In the genomic region with DNA sequence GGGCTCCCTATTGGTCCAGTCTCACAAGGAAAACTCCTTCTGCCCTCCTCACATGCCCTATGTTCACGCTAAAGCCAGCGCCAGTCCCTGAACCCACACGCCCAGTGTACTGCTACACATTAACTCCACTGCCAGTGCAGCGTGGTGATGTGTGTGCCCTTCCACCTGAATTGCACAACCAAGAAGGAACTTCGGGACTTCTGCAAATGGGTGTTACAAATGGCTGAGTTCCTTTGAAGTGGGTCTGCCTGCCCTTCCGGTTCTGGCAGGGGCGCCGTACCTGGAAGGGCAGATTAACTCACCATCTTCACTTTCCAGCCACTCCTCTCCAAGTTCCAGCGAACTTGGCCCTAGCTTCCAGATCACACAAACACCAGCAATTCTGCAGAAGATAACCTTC, we compare ENCODE assay signal across 8 mouse cellular contexts. TPM values are rescaled to one million over a fixed set of nuclear protein-coding genes. Genes with fewer than 3 reads are reported as not detected.
DNase-seq lines count a peak whose midpoint lies in the region; ATAC-seq and TF ChIP-seq lines count a peak whose summit lies in the region.

No protein-coding gene starts in this region.

- H3K4me3 ChIP-seq in MEL (ENCODE audit: control insufficient read depth in 1 of 2, insufficient read depth in 1 of 2, low read depth in 2 of 2, low read length in 2 of 2), result peak overlapping the region; percentile 14 to 62
- peak overlapping the region; percentile 30 for H3K4me3 ChIP-seq in embryonic facial prominence, embryonic 13.5 days
- H3K4me3 ChIP-seq in intestine, embryonic 14.5 days (ENCODE audit: low read depth, low read length), result 0 out of 2 replicates have a peak overlapping the region, but pooled peaks have one; percentile 20
- H3K4me3 ChIP-seq in liver, postnatal 0 days (ENCODE audit: low read depth, low read length), result peak overlapping the region; percentile 39
- H3K4me3 ChIP-seq in stomach, embryonic 14.5 days (ENCODE audit: low read depth, low read length), result no peak overlapping the region
- H3K4me3 ChIP-seq in layer of hippocampus, adult 2 months, result no peak overlapping the region

- peaks cover 24 to 28% of the 10 kb centered on the region in 2 experiments for H3K4me1 ChIP-seq in MEL (ENCODE audit: control insufficient read depth in 1 of 2, insufficient read depth in 2 of 2, low read length in 2 of 2)
- H3K4me1 ChIP-seq in embryonic facial prominence, embryonic 13.5 days, result peaks cover 63% of the 10 kb centered on the region
- peaks cover 44% of the 10 kb centered on the region for H3K4me1 ChIP-seq in intestine, embryonic 14.5 days (replicated peaks; ENCODE audit: control insufficient read depth, insufficient read depth, low read length)
- H3K4me1 ChIP-seq in liver, postnatal 0 days (ENCODE audit: insufficient read depth), result peaks cover 82% of the 10 kb centered on the region
- H3K4me1 ChIP-seq in stomach, embryonic 14.5 days (ENCODE audit: control insufficient read depth, insufficient read depth, low read length), result peaks cover 22% of the 10 kb centered on the region

- peak overlapping the region; percentile 12; the same call in 1 of the 2 replicates for H3K9ac ChIP-seq in MEL (ENCODE audit: control insufficient read depth, low read depth, low read length, poor library complexity, severe bottlenecking)
- no peak overlapping the region for H3K9ac ChIP-seq in embryonic facial prominence, embryonic 13.5 days
- no peak overlapping the region for H3K9ac ChIP-seq in intestine, embryonic 14.5 days (ENCODE audit: low read length)
- H3K9ac ChIP-seq in liver, postnatal 0 days (replicated peaks), result peak overlapping the region; percentile 73
- H3K9ac ChIP-seq in stomach, embryonic 14.5 days (replicated peaks; ENCODE audit: low read depth, low read length), result no peak overlapping the region

- no peak; a peak in 1 of 4 replicates for TF ChIP-seq EP300 in MEL (IDR thresholded peaks at IDR 0.05; ENCODE audit: low read depth in 1 of 2, low read length in 2 of 2)
- TF ChIP-seq EP300 in liver, postnatal 0 days (IDR thresholded peaks at IDR 0.05; ENCODE audit: low read depth), result peak; percentile 31; the same call in 1 of the 2 replicates

- peaks cover 0 to 15% of the 10 kb centered on the region in 2 experiments; a peak in 3 of 4 replicates for H3K36me3 ChIP-seq in MEL (ENCODE audit: control insufficient read depth in 1 of 2, insufficient read depth in 2 of 2, low read length in 2 of 2)
- H3K36me3 ChIP-seq in embryonic facial prominence, embryonic 13.5 days, result no peaks in the 10 kb centered on the region
- H3K36me3 ChIP-seq in intestine, embryonic 14.5 days (ENCODE audit: control insufficient read depth, insufficient read depth, low read length), result no peaks in the 10 kb centered on the region
- no peaks in the 10 kb centered on the region for H3K36me3 ChIP-seq in liver, postnatal 0 days (replicated peaks; ENCODE audit: insufficient read depth, low read length)
- H3K36me3 ChIP-seq in stomach, embryonic 14.5 days (ENCODE audit: control insufficient read depth, insufficient read depth, low read length), result no peaks in the 10 kb centered on the region

- H3K27me3 ChIP-seq in MEL (ENCODE audit: control insufficient read depth in 1 of 2, insufficient read depth in 2 of 2, low read length in 2 of 2), result no peaks in the 10 kb centered on the region
- 0 out of 2 replicates have a peak, but pooled peaks cover 3% of the 10 kb centered on the region for H3K27me3 ChIP-seq in embryonic facial prominence, embryonic 13.5 days
- no peaks in the 10 kb centered on the region for H3K27me3 ChIP-seq in intestine, embryonic 14.5 days (replicated peaks; ENCODE audit: control insufficient read depth, insufficient read depth, low read length)
- H3K27me3 ChIP-seq in liver, postnatal 0 days (ENCODE audit: insufficient read depth, low read length), result no peaks in the 10 kb centered on the region
- no peaks in the 10 kb centered on the region for H3K27me3 ChIP-seq in stomach, embryonic 14.5 days (ENCODE audit: control insufficient read depth, insufficient read depth, low read length)

- no peaks in the 10 kb centered on the region for H3K79me2 ChIP-seq in MEL (ENCODE audit: control insufficient read depth, insufficient read depth, low read length, poor library complexity)

- no peak for TF ChIP-seq CTCF in MEL (IDR thresholded peaks at IDR 0.05 in 2 of 3, conservative IDR thresholded peaks at IDR 0.05 in 1 of 3; ENCODE audit: control insufficient read depth in 1 of 3, insufficient read depth in 1 of 3, low read depth in 2 of 3, low read length in 3 of 3, poor library complexity in 1 of 3, severe bottlenecking in 1 of 3)
- TF ChIP-seq CTCF in liver, postnatal 0 days (IDR thresholded peaks at IDR 0.05; ENCODE audit: low read depth), result no peak
- TF ChIP-seq CTCF in layer of hippocampus, adult 2 months (conservative IDR thresholded peaks at IDR 0.05), result no peak

- TF ChIP-seq POLR2A in MEL (IDR thresholded peaks at IDR 0.05; ENCODE audit: control insufficient read depth in 1 of 2, insufficient read depth in 1 of 2, low read depth in 1 of 2, low read length in 2 of 2, poor library complexity in 1 of 2), result no peak

- H3K4me2 ChIP-seq in embryonic facial prominence, embryonic 13.5 days, result peak overlapping the region; percentile 59
- peak overlapping the region; percentile 45 for H3K4me2 ChIP-seq in intestine, embryonic 14.5 days (ENCODE audit: low read length)
- peak overlapping the region; percentile 81 for H3K4me2 ChIP-seq in liver, postnatal 0 days (ENCODE audit: low read depth, low read length)
- H3K4me2 ChIP-seq in stomach, embryonic 14.5 days (replicated peaks; ENCODE audit: low read depth, low read length), result peak overlapping the region; percentile 41

- WGBS in embryonic facial prominence, embryonic 13.5 days, result 29% methylated on average over 9 of the region's 9 CpGs
- WGBS in intestine, embryonic 14.5 days, result 44% methylated on average over 9 of the region's 9 CpGs
- 6% methylated on average over 9 of the region's 9 CpGs for WGBS in liver, postnatal 0 days (ENCODE audit: insufficient replicate concordance)
- WGBS in stomach, embryonic 14.5 days, result 46% methylated on average over 9 of the region's 9 CpGs

- H3K27ac ChIP-seq in MEL (ENCODE audit: control insufficient read depth, low read depth, low read length), result peak overlapping the region; percentile 8; the same call in 1 of the 2 replicates
- peak overlapping the region; percentile 90 for H3K27ac ChIP-seq in embryonic facial prominence, embryonic 13.5 days
- peak overlapping the region; percentile 81 for H3K27ac ChIP-seq in intestine, embryonic 14.5 days (ENCODE audit: low read depth)
- H3K27ac ChIP-seq in liver, postnatal 0 days (ENCODE audit: low read depth), result peak overlapping the region; percentile 96
- peak overlapping the region; percentile 87 for H3K27ac ChIP-seq in stomach, embryonic 14.5 days (ENCODE audit: low read length)
- no peak overlapping the region for H3K27ac ChIP-seq in layer of hippocampus, adult 2 months

- peak; percentile 66 for DNase-seq in MEL (ENCODE audit: low read depth, low spot score)
- no peak for DNase-seq in intestine, embryonic 14.5 days (ENCODE audit: low spot score)
- DNase-seq in liver, postnatal 0 days, result peak; percentile 70
- no peak for DNase-seq in T-cell, adult 2 months (ENCODE audit: low spot score)
- DNase-seq in layer of hippocampus, adult 2 months (ENCODE audit: low spot score in 2 of 2), result no peak
- DNase-seq in spleen, postnatal 14 days (ENCODE audit: low spot score in 2 of 2), result no peak

- no peaks in the 10 kb centered on the region for H3K9me3 ChIP-seq in MEL (replicated peaks; ENCODE audit: insufficient read depth, low read length)
- H3K9me3 ChIP-seq in embryonic facial prominence, embryonic 13.5 days, result 0 out of 2 replicates have a peak, but pooled peaks cover 4% of the 10 kb centered on the region
- H3K9me3 ChIP-seq in intestine, embryonic 14.5 days (ENCODE audit: control insufficient read depth, low read length), result no peaks in the 10 kb centered on the region
- no peaks in the 10 kb centered on the region for H3K9me3 ChIP-seq in liver, postnatal 0 days (ENCODE audit: low read length)
- H3K9me3 ChIP-seq in stomach, embryonic 14.5 days (ENCODE audit: control insufficient read depth, low read depth, low read length), result 0 out of 2 replicates have a peak, but pooled peaks cover 2% of the 10 kb centered on the region

- no peak for ATAC-seq in embryonic facial prominence, embryonic 13.5 days (ENCODE audit: insufficient number of reproducible peaks, insufficient read depth, low FRiP score, low TSS enrichment, low read depth)
- ATAC-seq in intestine, embryonic 14.5 days (replicated peaks; ENCODE audit: low FRiP score, low TSS enrichment, low read depth), result peak; percentile 30; the same call in 1 of the 2 replicates
- ATAC-seq in liver, postnatal 0 days, result peak; percentile 68
- peak; percentile 20; the same call in 1 of the 2 replicates for ATAC-seq in stomach, embryonic 14.5 days (ENCODE audit: insufficient number of reproducible peaks, insufficient read depth, low FRiP score, low read depth)

- TF ChIP-seq RAD21 in MEL (IDR thresholded peaks at IDR 0.05; ENCODE audit: low read depth, low read length), result no peak

TF ChIP-seq in MEL, 35 proteins besides CTCF, POLR2A, EP300 and RAD21:
- TF ChIP-seq GATA1 (IDR thresholded peaks at IDR 0.05; ENCODE audit: low read depth, low read length), result 0 out of 2 replicates have a peak, but pooled peaks have one; percentile 6
- TF ChIP-seq TAL1 (IDR thresholded peaks at IDR 0.05; ENCODE audit: low read length), result peak; percentile 42
- TF ChIP-seq GABPA (IDR thresholded peaks at IDR 0.05; ENCODE audit: low read depth, low read length), result no peak

RNA-seq across cellular contexts. Expression of a gene that starts 12.5 kb away (rescaled TPM):
- total RNA-seq in MEL (2012; rRNA removed), result 3.2 and 13.9 TPM in 2 replicates
- 10 to 100 TPM in 1 of 2 experiments, not detected in 1; 30.1 TPM for polyA plus RNA-seq in MEL (2012; ENCODE audit: insufficient read depth in 1 of 2, insufficient read length in 2 of 2, low read depth in 1 of 2, low replicate concordance in 2 of 2, missing spikeins in 1 of 2)
- polyA plus RNA-seq in embryonic facial prominence, embryonic 13.5 days (2015; fragmentation: Nextera tagmentation; extraction: Ambion mirVana), result 6.7 and 7.0 TPM in 2 replicates
- polyA plus RNA-seq in intestine, embryonic 14.5 days (2014; fragmentation: Nextera tagmentation; extraction: Ambion mirVana), result 44.9 and 48.1 TPM in 2 replicates
- polyA plus RNA-seq in liver, postnatal 0 days (2015; fragmentation: Nextera tagmentation; extraction: Ambion mirVana), result 8.6 and 12.1 TPM in 2 replicates
- polyA plus RNA-seq in stomach, embryonic 14.5 days (2014; fragmentation: Nextera tagmentation; extraction: Ambion mirVana), result 46.7 and 54.2 TPM in 2 replicates
- 1 to 10 TPM; 4.9 TPM for total RNA-seq in layer of hippocampus, adult 2 months (2021)

Comparison
In these comparisons a context has a peak if more than half of its experiments do, and no peak if none do; other contexts are left out.
1. DNase-seq: peak in MEL (single experiment) and liver, postnatal 0 days (single experiment); none in intestine, embryonic 14.5 days (single experiment), T-cell, adult 2 months (single experiment), layer of hippocampus, adult 2 months (0 of 2) and spleen, postnatal 14 days (0 of 2).
2. H3K4me3 ChIP-seq: peak in MEL (2 of 2), embryonic facial prominence, embryonic 13.5 days (single experiment), intestine, embryonic 14.5 days (single experiment) and liver, postnatal 0 days (single experiment); none in stomach, embryonic 14.5 days (single experiment) and layer of hippocampus, adult 2 months (single experiment).
3. H3K9ac ChIP-seq: peak in MEL (single experiment) and liver, postnatal 0 days (single experiment); none in embryonic facial prominence, embryonic 13.5 days (single experiment), intestine, embryonic 14.5 days (single experiment) and stomach, embryonic 14.5 days (single experiment).
4. Peak in every context shown above with its lines, with median percentiles within 50 percentile points of each other: H3K4me2 ChIP-seq.